Mouse (Mus musculus) ES-Bruce4 (cell line): ENCODE data around the gene Thsd7b. TPM values are rescaled to one million over a fixed set of nuclear protein-coding genes. Genes with fewer than 3 reads are reported as not detected.

Experiments
- H3K27ac ChIP-seq: 2 replicates; pipeline ENCODE4 v1.5.1; 2012; ENCODE audit warnings: low read length, inconsistent platforms; ENCODE audit not compliant: insufficient read depth
- H3K27me3 ChIP-seq: 2 replicates; pipeline ENCODE4 v1.6.1; 2012; ENCODE audit warnings: mild to moderate bottlenecking, low read length, inconsistent platforms; ENCODE audit not compliant: control insufficient read depth, poor library complexity, insufficient read depth, severe bottlenecking
- H3K36me3 ChIP-seq: 2 replicates; pipeline ENCODE4 v1.6.1; 2012; ENCODE audit warnings: inconsistent platforms, mild to moderate bottlenecking, low read length, moderate library complexity; ENCODE audit not compliant: control insufficient read depth, poor library complexity, insufficient read depth, severe bottlenecking
- H3K4me1 ChIP-seq: one replicate; pipeline ENCODE4 v1.8.1; 2011; ENCODE audit warnings: low read length; ENCODE audit not compliant: control insufficient read depth, insufficient read depth
- H3K4me3 ChIP-seq: 2 replicates; pipeline ENCODE4 v1.5.1; 2011; ENCODE audit warnings: low read depth, mild to moderate bottlenecking, low read length
- H3K9ac ChIP-seq: 2 replicates; pipeline ENCODE4 v1.6.1; 2012; ENCODE audit warnings: low read depth, mild to moderate bottlenecking, inconsistent platforms; ENCODE audit not compliant: poor library complexity, severe bottlenecking
- H3K9me3 ChIP-seq: replicated peaks from 2 replicates; pipeline ENCODE4 v1.6.1; 2012; ENCODE audit warnings: mild to moderate bottlenecking, low read length, inconsistent platforms; ENCODE audit not compliant: control insufficient read depth, poor library complexity, insufficient read depth, severe bottlenecking
- CTCF ChIP-seq: IDR thresholded peaks from one replicate; pipeline ENCODE4 v1.8.1; 2011; ENCODE audit warnings: low read depth, low read length
- EP300 ChIP-seq: IDR thresholded peaks from 2 replicates; pipeline ENCODE4 v1.6.1; 2011; ENCODE audit warnings: low read depth, low read length; ENCODE audit not compliant: insufficient read depth
- POLR2A ChIP-seq: IDR thresholded peaks from one replicate; pipeline ENCODE4 v1.8.1; 2011; ENCODE audit warnings: low read length; ENCODE audit not compliant: insufficient read depth
- polyA plus RNA-seq: library from polyadenylated mRNA; stranded (reverse); fragments of >200 nt; gene quantifications from 2 replicates; pipeline ENCODE4 v1.2.4, GENCODE M21; 2011; ENCODE audit warnings: low read depth; ENCODE audit not compliant: missing spikeins, insufficient read depth, insufficient read length

The Thsd7b gene
- polyA plus RNA-seq, 1 experiment, result 0.18 TPM

DNA sequence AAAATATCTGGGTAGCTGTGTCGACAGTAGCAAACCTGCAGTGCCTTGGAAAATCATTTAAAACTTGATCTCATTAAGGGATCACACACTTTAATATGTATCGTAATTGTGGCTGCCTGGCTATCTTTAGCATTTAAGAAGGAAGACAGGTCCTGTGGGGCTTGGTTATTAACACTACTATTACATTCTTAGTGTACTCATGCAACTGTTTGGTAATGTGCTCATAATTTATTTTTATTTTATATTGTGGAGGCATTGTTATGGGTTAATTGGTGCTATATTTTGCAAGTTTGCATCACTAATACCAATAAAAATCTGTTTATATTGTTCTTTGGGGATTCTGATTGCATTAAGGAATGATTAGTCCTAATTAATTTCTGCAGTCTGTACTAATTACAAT lies 265.4 kb downstream of the Thsd7b start:
- H3K9me3 ChIP-seq, result no peaks in the 10 kb centered on the region
- no peak overlapping the region for H3K27ac ChIP-seq
- no peak overlapping the region for H3K9ac ChIP-seq
- no peaks in the 10 kb centered on the region for H3K27me3 ChIP-seq
- H3K36me3 ChIP-seq, result no peaks in the 10 kb centered on the region
- no peak for TF ChIP-seq EP300
- no peak for TF ChIP-seq POLR2A
- no peak for TF ChIP-seq CTCF
- no peak overlapping the region for H3K4me3 ChIP-seq
- H3K4me1 ChIP-seq, result no peaks in the 10 kb centered on the region

- no peaks in the 10 kb centered on the region for H3K36me3 ChIP-seq
- H3K4me3 ChIP-seq, result no peak overlapping the region
- no peaks in the 10 kb centered on the region for H3K27me3 ChIP-seq
- TF ChIP-seq CTCF (no peak), EP300 (no peak), POLR2A (no peak)
- H3K4me1 ChIP-seq, result no peaks in the 10 kb centered on the region
- no peaks in the 10 kb centered on the region for H3K9me3 ChIP-seq
- no peak overlapping the region for H3K9ac ChIP-seq
- H3K27ac ChIP-seq, result no peak overlapping the region
These were observed 265.9 kb downstream of the Thsd7b start for GRCm38 (mm10) chr1:129538970-129539369.

DNA sequence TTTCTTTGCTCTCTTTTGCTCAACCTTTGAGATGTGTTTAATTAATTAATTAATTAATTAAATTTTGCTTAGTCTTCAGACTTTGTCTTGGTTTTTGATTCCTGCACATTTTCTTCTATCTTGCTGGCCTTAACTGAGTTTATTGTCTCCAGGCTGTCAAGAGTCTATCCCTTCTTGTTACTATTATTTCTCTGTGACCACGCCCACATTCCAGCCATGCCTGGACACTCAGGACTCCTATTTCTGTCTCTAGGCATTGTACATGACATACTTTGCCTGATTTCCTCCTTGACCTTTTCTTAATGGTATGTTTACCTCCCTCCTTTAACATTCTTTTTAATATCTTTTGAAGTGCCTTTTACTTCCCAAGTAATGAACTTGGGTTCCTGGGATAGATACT lies 267.6 kb downstream of the Thsd7b start:
- Histone ChIP-seq H3K27ac (no peak overlapping the region), H3K9ac (no peak overlapping the region), H3K9me3 (no peaks in the 10 kb centered on the region), H3K27me3 (no peaks in the 10 kb centered on the region), H3K4me1 (no peaks in the 10 kb centered on the region), H3K4me3 (no peak overlapping the region), H3K36me3 (no peaks in the 10 kb centered on the region)
- no peak for TF ChIP-seq CTCF
- TF ChIP-seq EP300, result no peak
- TF ChIP-seq POLR2A, result no peak

DNA sequence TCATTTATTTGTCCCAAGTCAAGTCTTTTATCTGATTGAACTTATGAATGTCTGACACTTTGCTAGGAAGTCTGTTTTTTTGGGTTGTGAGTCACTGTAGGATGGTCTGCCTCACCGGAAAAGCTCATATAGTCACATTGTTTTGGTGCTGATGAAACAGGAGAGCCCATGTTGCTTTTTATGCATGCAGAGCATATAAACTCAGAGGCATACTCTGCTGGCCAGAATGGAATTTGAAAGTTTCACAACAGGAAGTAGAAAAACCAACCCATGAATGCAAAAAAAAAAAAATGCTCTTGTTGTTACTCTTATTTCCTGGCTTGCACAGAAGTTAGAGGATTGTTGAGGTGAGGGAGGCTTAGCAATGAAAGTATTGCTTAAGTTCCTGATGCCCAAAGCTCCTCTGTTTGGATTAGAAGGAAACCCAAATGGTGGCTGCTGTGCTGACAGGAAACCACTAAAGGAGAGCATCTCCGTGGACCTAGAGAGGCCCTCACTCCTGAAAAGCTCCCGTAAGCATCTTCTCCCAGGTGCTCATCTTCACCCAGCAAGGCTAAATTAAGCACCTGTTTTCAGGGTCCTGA lies 269.6 kb downstream of the Thsd7b start:
- Histone ChIP-seq H3K27ac (no peak overlapping the region), H3K27me3 (no peaks in the 10 kb centered on the region), H3K4me1 (no peaks in the 10 kb centered on the region), H3K9me3 (no peaks in the 10 kb centered on the region), H3K4me3 (no peak overlapping the region), H3K9ac (no peak overlapping the region), H3K36me3 (no peaks in the 10 kb centered on the region)
- TF ChIP-seq CTCF, result no peak

DNA sequence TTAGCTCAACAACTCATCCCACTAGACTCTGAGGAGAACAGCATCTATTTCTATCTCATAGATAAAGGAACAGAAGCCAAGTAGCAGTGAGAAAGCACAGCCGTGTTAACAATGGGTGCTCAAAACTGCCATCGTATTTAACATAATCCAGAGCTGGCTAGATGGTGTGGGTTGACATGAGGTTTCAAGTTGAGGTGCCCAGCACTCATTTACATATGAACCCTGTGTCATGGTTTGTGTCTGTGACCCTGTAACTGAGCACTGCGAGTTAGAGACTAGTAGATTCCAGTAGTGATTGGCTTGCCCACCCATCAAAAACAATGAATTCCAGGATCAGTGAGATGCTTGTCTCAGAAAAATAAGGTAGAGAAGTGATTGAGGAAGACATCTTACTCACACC lies 270.1 kb downstream of the Thsd7b start:
- Histone ChIP-seq H3K4me1 (no peaks in the 10 kb centered on the region), H3K27me3 (no peaks in the 10 kb centered on the region), H3K36me3 (no peaks in the 10 kb centered on the region), H3K9me3 (no peaks in the 10 kb centered on the region), H3K9ac (no peak overlapping the region), H3K27ac (no peak overlapping the region), H3K4me3 (no peak overlapping the region)
- no peak for TF ChIP-seq POLR2A
- TF ChIP-seq CTCF, result no peak
- TF ChIP-seq EP300, result no peak

DNA sequence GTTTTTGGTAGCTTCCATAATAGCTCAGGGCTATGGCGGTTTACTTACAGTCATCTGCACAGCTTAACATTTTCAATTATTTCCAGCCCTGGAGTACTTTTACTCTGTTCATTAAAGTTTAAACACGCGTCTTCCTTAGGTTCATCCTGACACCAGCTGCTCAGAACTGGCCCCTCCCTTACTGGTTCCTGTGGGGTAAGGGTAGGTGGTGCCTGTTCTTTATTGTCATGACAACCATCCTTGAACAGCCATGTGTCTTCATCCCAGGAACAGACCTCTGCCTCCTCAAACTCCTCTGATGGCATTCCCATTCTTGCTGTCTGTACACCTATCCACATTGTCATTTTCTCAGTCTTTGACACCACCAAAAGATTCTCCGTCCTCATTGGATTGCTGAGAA lies 285.0 kb downstream of the Thsd7b start:
- TF ChIP-seq POLR2A (no peak), CTCF (no peak), EP300 (no peak)
- H3K4me1 ChIP-seq, result no peaks in the 10 kb centered on the region

More for the DNA sequence above, 285.0 kb downstream of the Thsd7b start:
- Histone ChIP-seq H3K27me3 (no peaks in the 10 kb centered on the region), H3K36me3 (no peaks in the 10 kb centered on the region), H3K9ac (no peak overlapping the region), H3K9me3 (no peaks in the 10 kb centered on the region), H3K27ac (no peak overlapping the region), H3K4me3 (no peak overlapping the region)
